Mouse (Mus musculus) small intestine, adult 2 months (tissue): ENCODE results near the gene Adssl1.

Experiments used
- CTCF ChIP-seq: fragments of 200-500 bp; IDR thresholded peaks from 2 replicates; pipeline ENCODE4 v1.5.1; 2012; ENCODE audit warnings: low read depth, mild to moderate bottlenecking, control low read depth, inconsistent platforms, low read length, moderate library complexity, mixed read lengths; ENCODE audit not compliant: insufficient replicate concordance, insufficient read length; ENCODE audit errors: extremely low read depth
- POLR2A ChIP-seq: fragments of 200-500 bp; IDR thresholded peaks from 2 replicates; pipeline ENCODE4 v1.6.1; 2012; ENCODE audit warnings: low read depth, mild to moderate bottlenecking, control low read depth, inconsistent platforms, low read length, moderate library complexity

DNA sequence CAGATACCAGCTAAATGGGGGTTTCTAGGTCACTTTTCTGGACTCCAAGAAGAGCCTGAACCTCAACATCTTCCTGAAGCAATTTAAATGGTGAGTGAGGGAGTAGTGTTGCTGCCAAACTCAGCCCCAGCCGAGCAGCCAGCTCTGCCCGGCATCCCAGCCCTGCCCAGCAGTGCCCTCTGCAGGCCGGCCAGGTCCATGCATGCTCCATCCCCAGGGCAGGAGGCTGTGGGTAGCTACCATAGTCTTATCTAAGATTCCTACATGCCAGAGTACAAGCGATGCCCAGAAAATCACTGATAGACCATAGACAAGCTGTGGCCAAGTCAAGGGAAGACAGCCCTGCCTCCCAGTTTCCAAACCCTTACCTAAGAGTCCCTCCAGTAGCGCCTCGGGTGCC, 14.1 kb upstream of the Adssl1 start:
- TF ChIP-seq CTCF (peak; percentile 96), POLR2A (no peak)
